Mouse (Mus musculus) C2C12 (cell line): ENCODE data around the gene Dock2. TPM values are rescaled to one million over a fixed set of nuclear protein-coding genes. Genes with fewer than 3 reads are reported as not detected.

Source experiments
- H3K27me3 ChIP-seq: one replicate; pipeline ENCODE4 v1.6.1; 2011; ENCODE audit not compliant: control insufficient read depth, insufficient read depth, insufficient read length
- H3K36me3 ChIP-seq: one replicate; pipeline ENCODE4 v1.6.1; 2011; ENCODE audit not compliant: control insufficient read depth, insufficient read depth
- H3K4me3 ChIP-seq: one replicate; pipeline ENCODE4 v1.5.1; 2011; ENCODE audit warnings: mild to moderate bottlenecking, control low read depth; ENCODE audit not compliant: poor library complexity, insufficient read depth, severe bottlenecking
- H3K79me2 ChIP-seq: one replicate; pipeline ENCODE4 v1.6.1; 2011; ENCODE audit not compliant: control insufficient read depth, insufficient read depth
- H3K79me3 ChIP-seq: one replicate; pipeline ENCODE4 v1.6.1; 2011; ENCODE audit warnings: low read depth, control low read depth
- H3ac ChIP-seq: one replicate; pipeline ENCODE3; 2011; ENCODE audit warnings: low read depth; ENCODE audit not compliant: control insufficient read depth, insufficient read length
- CEBPB ChIP-seq: IDR thresholded peaks from one replicate; pipeline ENCODE4 v1.6.1; 2011; ENCODE audit warnings: low read depth, mild to moderate bottlenecking, control low read depth, moderate library complexity
- CTCF ChIP-seq: IDR thresholded peaks from one replicate; pipeline ENCODE4 v1.5.1; 2011; ENCODE audit not compliant: control insufficient read depth, insufficient read depth, insufficient read length
- FOSL1 ChIP-seq: IDR thresholded peaks from one replicate; pipeline ENCODE4 v1.8.0; 2011; ENCODE audit warnings: mild to moderate bottlenecking, low read length; ENCODE audit not compliant: poor library complexity, insufficient read depth, severe bottlenecking
- MAX ChIP-seq: IDR thresholded peaks from one replicate; pipeline ENCODE4 v1.6.1; 2011; ENCODE audit warnings: mild to moderate bottlenecking, control low read depth
- MYOD1 ChIP-seq: IDR thresholded peaks from one replicate; pipeline ENCODE4 v1.6.1; 2011; ENCODE audit warnings: low read depth; ENCODE audit not compliant: control insufficient read depth, insufficient read length
- MYOG ChIP-seq: IDR thresholded peaks from one replicate; pipeline ENCODE4 v1.6.1; 2011; ENCODE audit not compliant: control insufficient read depth, insufficient read length; ENCODE audit errors: extremely low read depth
- USF1 ChIP-seq: IDR thresholded peaks from one replicate; pipeline ENCODE4 v1.6.1; 2011; ENCODE audit warnings: low read depth, mild to moderate bottlenecking, control low read depth, moderate library complexity
- polyA plus RNA-seq: library from polyadenylated mRNA; unstranded; fragments of >200 nt; fragmentation: generic; extraction: Trizol; gene quantifications from one replicate; pipeline ENCODE4 v1.2.1, GENCODE M21; 2012; ENCODE audit warnings: missing spikeins

Dock2 gene
- polyA plus RNA-seq, 1 experiment: 0.01 TPM

DNA sequence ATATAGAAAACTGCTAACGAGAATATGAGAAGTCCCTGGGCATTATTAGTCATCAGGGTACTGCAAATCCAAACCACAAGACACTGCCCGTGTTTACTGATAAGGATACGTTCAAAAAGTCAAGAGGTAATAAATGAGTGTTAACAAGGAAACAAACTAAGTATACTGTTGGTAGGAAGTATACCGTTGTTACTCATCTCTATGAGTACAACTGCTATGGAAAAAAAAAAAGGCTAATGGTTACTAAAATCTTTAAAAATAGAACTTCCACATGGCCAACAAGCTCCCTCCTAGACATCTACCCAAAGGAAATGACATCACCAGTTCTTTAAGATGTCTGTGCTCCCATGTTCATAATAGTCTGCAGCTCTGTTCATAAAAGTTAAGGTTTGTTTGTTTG, 46.5 kb downstream of the Dock2 start:
- Histone ChIP-seq H3K4me3 (no peak overlapping the region), H3K27me3 (no peaks in the 10 kb centered on the region)
- no peak for TF ChIP-seq USF1
- TF ChIP-seq CTCF: no peak

GRCm38 (mm10) chr11:34734033-34734432, 49.7 kb downstream of the Dock2 start:
- no peaks in the 10 kb centered on the region for H3K79me2 ChIP-seq
- H3K36me3 ChIP-seq: no peaks in the 10 kb centered on the region
- H3K79me3 ChIP-seq: no peaks in the 10 kb centered on the region
- H3K4me3 ChIP-seq: no peak overlapping the region
- TF ChIP-seq CTCF (no peak), MYOD1 (no peak), USF1 (no peak), MAX (no peak), FOSL1 (no peak), CEBPB (no peak), MYOG (no peak)
- no peak overlapping the region for H3ac ChIP-seq
- H3K27me3 ChIP-seq: no peaks in the 10 kb centered on the region

More for the DNA sequence above, 46.5 kb downstream of the Dock2 start:
- no peaks in the 10 kb centered on the region for H3K36me3 ChIP-seq
- no peaks in the 10 kb centered on the region for H3K79me3 ChIP-seq
- H3K79me2 ChIP-seq: no peaks in the 10 kb centered on the region
- H3ac ChIP-seq: no peak overlapping the region

DNA sequence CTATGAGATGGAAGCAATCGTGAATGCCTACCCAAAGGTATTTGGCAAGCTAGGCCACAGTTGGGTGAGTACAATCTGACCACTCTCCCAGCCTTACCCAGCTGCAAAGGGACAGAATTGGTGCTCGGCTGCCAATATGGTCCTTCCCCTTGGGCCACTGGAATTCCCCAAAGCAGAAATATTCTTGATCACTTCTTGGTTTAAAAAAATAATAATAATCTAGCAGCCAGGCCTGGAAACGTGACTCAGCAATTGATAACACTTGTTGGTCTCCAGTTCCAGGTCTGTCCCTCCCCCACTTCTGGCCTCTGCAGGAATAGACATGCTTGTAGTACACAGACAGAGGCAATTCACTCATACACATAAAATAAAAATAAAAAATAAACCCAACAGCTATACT, 56.2 kb downstream of the Dock2 start:
- Histone ChIP-seq H3K79me3 (no peaks in the 10 kb centered on the region), H3K4me3 (no peak overlapping the region), H3K36me3 (no peaks in the 10 kb centered on the region), H3ac (no peak overlapping the region), H3K79me2 (no peaks in the 10 kb centered on the region), H3K27me3 (no peaks in the 10 kb centered on the region)
- TF ChIP-seq FOSL1: no peak
- TF ChIP-seq MYOG: no peak
- TF ChIP-seq MYOD1: no peak
- TF ChIP-seq MAX: no peak
- no peak for TF ChIP-seq CEBPB
- TF ChIP-seq USF1: no peak
- TF ChIP-seq CTCF: no peak

DNA sequence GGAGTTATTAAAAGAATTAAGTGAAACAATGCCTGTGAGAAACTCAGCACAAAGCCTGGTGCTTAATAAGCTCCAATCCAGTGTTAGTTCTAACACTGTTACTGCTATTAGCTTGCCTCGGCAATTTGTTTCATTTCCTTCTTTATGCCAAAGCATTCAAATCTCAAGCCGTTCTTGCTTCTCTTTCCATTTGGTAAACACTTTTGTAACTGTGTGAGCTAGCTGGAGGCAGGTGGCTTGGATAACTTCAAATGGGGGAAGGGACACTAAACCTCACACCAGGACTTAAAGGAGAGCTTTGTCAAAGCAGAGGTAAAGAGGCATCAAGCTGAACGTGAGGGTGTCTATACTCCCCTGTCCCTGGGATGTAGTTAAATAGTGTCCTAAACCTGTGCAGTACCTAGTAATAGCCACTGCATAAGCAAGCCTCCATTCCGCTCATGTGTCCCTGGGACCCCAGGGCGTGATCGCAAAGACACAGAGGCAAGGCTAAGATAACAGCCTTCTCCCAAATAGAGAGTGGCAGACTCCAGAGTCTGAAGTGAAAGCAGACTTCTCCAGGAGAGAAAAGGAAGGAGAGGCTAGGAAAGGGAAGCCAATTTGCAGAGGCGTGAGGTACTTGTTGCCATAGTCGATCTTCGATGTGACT, 56.9 kb downstream of the Dock2 start:
- Histone ChIP-seq H3K79me3 (no peaks in the 10 kb centered on the region), H3K27me3 (no peaks in the 10 kb centered on the region), H3ac (no peak overlapping the region), H3K36me3 (no peaks in the 10 kb centered on the region), H3K4me3 (no peak overlapping the region), H3K79me2 (no peaks in the 10 kb centered on the region)
- TF ChIP-seq CTCF (no peak), MYOG (no peak), CEBPB (no peak), USF1 (no peak), MAX (no peak), MYOD1 (no peak), FOSL1 (no peak)

DNA sequence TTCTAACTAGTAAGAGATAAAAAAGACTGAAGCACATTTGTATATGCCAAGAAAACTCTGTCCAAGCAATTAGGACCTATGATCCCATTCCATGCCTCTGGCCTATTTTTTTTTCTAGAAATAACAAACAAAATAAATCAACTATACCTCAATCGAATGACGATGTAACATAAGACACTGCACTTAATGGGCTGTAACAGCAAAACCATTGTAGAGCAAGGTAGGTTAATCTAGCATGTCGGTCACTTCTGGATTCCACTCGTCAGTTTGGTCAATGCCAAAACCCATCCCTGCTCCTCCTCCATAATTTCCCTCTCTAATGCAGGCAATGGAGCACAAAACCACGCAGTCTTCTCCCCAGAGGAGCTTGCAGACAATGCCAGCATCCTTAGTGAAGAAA, 70.3 kb downstream of the Dock2 start:
- H3K27me3 ChIP-seq: no peaks in the 10 kb centered on the region
- no peaks in the 10 kb centered on the region for H3K79me3 ChIP-seq
- H3K4me3 ChIP-seq: no peak overlapping the region
- no peaks in the 10 kb centered on the region for H3K79me2 ChIP-seq
- no peaks in the 10 kb centered on the region for H3K36me3 ChIP-seq
- H3ac ChIP-seq: no peak overlapping the region
- TF ChIP-seq CTCF: no peak
- TF ChIP-seq FOSL1: no peak
- TF ChIP-seq MYOD1: no peak
- TF ChIP-seq USF1: no peak
- no peak for TF ChIP-seq MYOG
- no peak for TF ChIP-seq CEBPB
- no peak for TF ChIP-seq MAX

DNA sequence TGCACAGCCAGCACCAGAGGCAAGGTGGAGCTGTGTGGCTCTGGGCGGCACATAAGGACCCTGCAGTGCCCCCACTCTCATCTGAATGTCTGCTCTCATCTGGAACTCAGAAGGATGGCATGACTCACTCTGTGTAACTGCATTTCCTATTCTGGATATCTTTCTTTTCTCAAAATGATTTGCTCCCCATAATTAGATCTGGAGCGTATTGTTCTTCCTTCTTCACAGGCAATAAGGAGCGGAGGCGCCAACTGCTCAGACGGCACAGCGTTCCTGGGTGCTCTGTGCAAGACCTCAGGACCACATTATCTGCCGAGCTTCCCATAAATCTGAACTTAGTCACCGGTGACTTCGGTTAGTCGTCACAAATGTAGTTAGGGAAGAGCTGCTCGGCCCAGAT, 75.4 kb downstream of the Dock2 start:
- H3K4me3 ChIP-seq: no peak overlapping the region
- H3K36me3 ChIP-seq: no peaks in the 10 kb centered on the region
- H3K79me3 ChIP-seq: no peaks in the 10 kb centered on the region
- TF ChIP-seq MYOD1: no peak
- TF ChIP-seq FOSL1: no peak
- no peak for TF ChIP-seq CTCF
- no peak for TF ChIP-seq CEBPB
- no peak for TF ChIP-seq USF1
- no peak for TF ChIP-seq MAX
- TF ChIP-seq MYOG: no peak
- H3ac ChIP-seq: no peak overlapping the region
- no peaks in the 10 kb centered on the region for H3K27me3 ChIP-seq
- no peaks in the 10 kb centered on the region for H3K79me2 ChIP-seq
